Mouse (Mus musculus) neural tube, embryonic 13.5 days (tissue): ENCODE measurements around the gene Vmn2r90. TPM values are rescaled to one million over a fixed set of nuclear protein-coding genes. Genes with fewer than 3 reads are reported as not detected.
"Not testable (repeated sequence)": the region's sequence is repeated elsewhere in the genome, so short reads cannot be mapped to it uniquely, and the experiment has no call there.

Experiments
- ATAC-seq: fragments of 200-750 bp; cut with Nextera tagmentation; 2 replicates; pipeline ENCODE4 v1.8.0; 2017; ENCODE audit warnings: low read depth, mild to moderate bottlenecking, moderate TSS enrichment, moderate library complexity
- H3K27ac ChIP-seq: fragments of 300-500 bp; sonication (generic); replicated peaks from 2 replicates; pipeline ENCODE4 v1.5.1; 2015; ENCODE audit warnings: moderate library complexity, mild to moderate bottlenecking, inconsistent platforms
- H3K27me3 ChIP-seq: fragments of 300-500 bp; sonication (generic); 2 replicates; pipeline ENCODE4 v1.6.1; 2015; ENCODE audit warnings: mild to moderate bottlenecking, inconsistent platforms
- H3K36me3 ChIP-seq: fragments of 300-500 bp; sonication (generic); 2 replicates; pipeline ENCODE4 v1.6.1; 2015; ENCODE audit warnings: mild to moderate bottlenecking, inconsistent platforms
- H3K4me1 ChIP-seq: fragments of 300-500 bp; sonication (generic); replicated peaks from 2 replicates; pipeline ENCODE4 v1.6.1; 2015; ENCODE audit warnings: inconsistent platforms
- H3K4me2 ChIP-seq: fragments of 300-500 bp; sonication (generic); 2 replicates; pipeline ENCODE4 v1.6.1; 2015; ENCODE audit warnings: inconsistent platforms, mild to moderate bottlenecking, moderate library complexity
- H3K4me3 ChIP-seq: fragments of 300-500 bp; sonication (generic); 2 replicates; pipeline ENCODE4 v1.5.1; 2015; ENCODE audit warnings: mild to moderate bottlenecking, inconsistent platforms
- H3K9ac ChIP-seq: fragments of 300-500 bp; sonication (generic); 2 replicates; pipeline ENCODE4 v1.6.1; 2015; ENCODE audit warnings: moderate library complexity, mild to moderate bottlenecking, inconsistent platforms
- H3K9me3 ChIP-seq: fragments of 300-500 bp; sonication (generic); 2 replicates; pipeline ENCODE4 v1.6.1; 2016; ENCODE audit warnings: inconsistent platforms
- WGBS: fragments of 180-500 bp; shearing (Covaris S2); methylation state at CpG from one replicate; pipeline ENCODE4 v1.1.7; 2015; 5-methylcytosine and 5-hydroxymethylcytosine counted together
- polyA plus RNA-seq: library from polyadenylated mRNA; unstranded; fragments of >200 nt; fragmentation: Nextera tagmentation; extraction: Ambion mirVana; gene quantifications from 2 replicates; pipeline ENCODE4 v1.2.1, GENCODE M21; 2015

Gene Vmn2r90
- polyA plus RNA-seq = not detected in 2 replicates

DNA sequence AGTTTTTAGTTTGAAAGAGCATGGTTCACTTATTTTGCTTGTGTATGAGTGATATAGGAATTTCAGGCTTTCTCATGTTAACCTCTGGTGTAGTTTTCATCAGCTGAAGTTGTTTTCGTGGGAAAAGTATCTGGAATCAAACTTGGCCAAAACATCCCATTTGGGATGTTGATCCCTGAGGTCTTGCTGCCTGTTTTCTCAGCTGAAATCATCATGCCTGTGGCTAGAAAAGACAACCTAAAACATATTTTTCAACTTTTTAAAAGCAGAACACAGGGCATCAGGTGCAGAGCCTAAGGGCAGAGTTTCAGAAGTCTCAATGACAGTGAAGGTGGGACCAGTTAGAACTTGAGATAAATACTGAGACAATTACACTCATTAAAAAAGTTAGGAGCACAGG, at the start of gene Vmn2r90:
Vmn2r90 (plus strand) TSS at position 301 of the 400 bp plus-strand sequence.
- Histone ChIP-seq H3K9me3 (peaks cover 3% of the 10 kb centered on the region; the same call in 1 of the 2 replicates), H3K27me3 (no peaks in the 10 kb centered on the region), H3K36me3 (no peaks in the 10 kb centered on the region), H3K4me3 (no peak within 1 kb of the TSS), H3K4me2 (no peak within 1 kb of the TSS), H3K4me1 (no peaks in the 10 kb centered on the region), H3K27ac (no peak within 1 kb of the TSS), H3K9ac (no peak within 1 kb of the TSS)
- 72% methylated on average over 1 of the region's 1 CpGs for WGBS
- ATAC-seq = no peak

DNA sequence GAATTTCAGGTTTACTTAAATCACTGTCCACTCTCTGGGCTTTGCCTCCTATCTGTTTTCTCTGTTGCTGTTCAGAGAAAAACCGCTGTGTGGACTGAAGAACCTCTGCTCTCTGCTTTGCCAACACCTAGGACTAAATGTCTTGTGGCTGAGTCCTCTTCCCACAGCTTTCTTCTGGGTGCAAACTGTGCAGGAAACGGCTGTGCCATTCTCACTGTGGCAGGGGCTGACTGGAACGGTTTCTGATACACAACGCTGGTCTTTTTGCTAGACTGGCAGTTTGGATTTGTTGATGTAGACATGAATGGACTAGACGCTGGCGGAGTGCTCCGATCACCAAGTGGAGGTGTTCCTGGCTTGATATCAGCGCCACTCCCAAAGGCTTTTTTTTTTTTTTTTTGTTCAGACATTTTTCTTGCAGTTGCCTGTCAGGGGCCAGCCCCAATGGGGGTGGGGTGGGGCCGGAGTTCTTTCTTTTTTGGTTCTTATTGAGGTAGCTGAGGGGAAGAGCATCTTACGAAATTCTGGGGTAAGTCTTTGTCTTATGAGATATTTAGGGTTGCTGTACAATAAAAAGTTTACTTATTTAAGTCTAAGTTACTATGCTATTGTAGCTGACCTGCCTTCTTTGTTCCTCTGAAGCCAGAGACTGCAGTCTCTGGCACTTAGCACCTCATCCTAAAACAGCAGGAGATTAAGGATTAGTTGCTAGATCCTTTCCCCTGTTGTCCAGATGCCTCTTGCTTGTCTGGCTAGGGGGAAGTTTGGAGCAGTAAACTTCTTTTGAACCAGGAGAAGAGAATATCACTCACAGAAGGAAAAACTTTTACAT, 48.3 kb upstream of the Vmn2r90 start:
- no peaks in the 10 kb centered on the region; the same call in 1 of the 2 replicates for H3K4me1 ChIP-seq
- no peak overlapping the region for H3K4me3 ChIP-seq
- no peak overlapping the region for H3K9ac ChIP-seq
- no peaks in the 10 kb centered on the region for H3K9me3 ChIP-seq
- WGBS = 8% methylated on average over 10 of the region's 10 CpGs
- H3K27ac ChIP-seq = no peak overlapping the region
- no peaks in the 10 kb centered on the region for H3K27me3 ChIP-seq
- no peaks in the 10 kb centered on the region for H3K36me3 ChIP-seq
- H3K4me2 ChIP-seq = peak overlapping the region; percentile 25; the same call in 1 of the 2 replicates
- ATAC-seq = no peak

DNA sequence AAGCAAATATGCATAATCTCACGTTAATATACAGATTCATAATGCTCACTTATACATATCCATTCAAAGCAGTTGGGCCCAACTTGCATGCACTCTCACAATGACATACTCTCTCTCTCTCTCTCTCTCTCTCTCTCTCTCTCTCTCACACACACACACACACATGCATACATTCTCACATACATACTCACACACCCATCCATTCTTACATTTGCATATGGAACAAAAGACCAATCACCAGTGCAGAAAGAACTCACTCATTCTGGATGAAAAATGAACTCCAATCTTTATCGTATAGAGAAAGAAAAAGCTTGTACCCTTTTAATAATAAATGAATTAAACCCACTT, 47.7 kb upstream of the Vmn2r90 start:
- Histone ChIP-seq H3K36me3 (no peaks in the 10 kb centered on the region), H3K27ac (no peak overlapping the region), H3K27me3 (no peaks in the 10 kb centered on the region), H3K4me3 (no peak overlapping the region), H3K4me1 (no peaks in the 10 kb centered on the region; the same call in 1 of the 2 replicates), H3K9me3 (no peaks in the 10 kb centered on the region), H3K4me2 (no peak overlapping the region), H3K9ac (no peak overlapping the region)
- no peak for ATAC-seq
- 23% methylated on average over 2 of the region's 2 CpGs for WGBS

DNA sequence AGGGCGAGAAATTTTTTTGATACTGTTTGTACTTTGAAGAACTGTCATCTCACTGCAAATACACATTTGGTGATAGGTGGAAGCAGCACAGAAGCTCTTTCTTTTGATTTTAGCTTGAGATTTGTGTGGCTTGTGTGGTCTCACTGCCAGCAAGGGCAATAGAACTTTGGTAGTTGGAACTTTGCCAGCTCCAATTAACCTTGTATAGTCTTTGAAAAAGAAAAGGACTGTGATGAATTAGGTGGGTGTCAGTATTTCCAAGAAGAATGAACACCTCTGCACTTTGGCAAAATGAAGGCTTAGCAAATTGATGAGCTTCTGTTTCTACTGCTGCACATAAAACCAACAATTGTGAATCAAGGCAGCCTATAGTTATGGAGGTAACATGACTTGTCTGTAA, 24.8 kb upstream of the Vmn2r90 start:
- ATAC-seq = no peak
- 84% methylated on average over 1 of the region's 1 CpGs for WGBS
- Histone ChIP-seq H3K4me3 (no peak overlapping the region), H3K4me1 (no peaks in the 10 kb centered on the region), H3K27me3 (no peaks in the 10 kb centered on the region), H3K4me2 (no peak overlapping the region), H3K36me3 (no peaks in the 10 kb centered on the region), H3K27ac (no peak overlapping the region), H3K9ac (no peak overlapping the region), H3K9me3 (no peaks in the 10 kb centered on the region)

- H3K36me3 ChIP-seq = no peaks in the 10 kb centered on the region
- no peak overlapping the region for H3K4me3 ChIP-seq
- 58% methylated on average over 2 of the region's 2 CpGs for WGBS
- ATAC-seq = no peak
- no peak overlapping the region for H3K4me2 ChIP-seq
- H3K27me3 ChIP-seq = no peaks in the 10 kb centered on the region
- H3K9ac ChIP-seq = no peak overlapping the region
- H3K9me3 ChIP-seq = no peaks in the 10 kb centered on the region
- no peaks in the 10 kb centered on the region for H3K4me1 ChIP-seq
- no peak overlapping the region for H3K27ac ChIP-seq
Measured at GRCm38 (mm10) chr17:17690659-17691058, 12.9 kb upstream of the Vmn2r90 start.

- not testable (repeated sequence) for H3K4me1 ChIP-seq, H3K4me3 ChIP-seq, H3K9ac ChIP-seq, H3K4me2 ChIP-seq, H3K27ac ChIP-seq, H3K36me3 ChIP-seq, H3K9me3 ChIP-seq, H3K27me3 ChIP-seq, ATAC-seq
- WGBS = 86% methylated on average over 4 of the region's 4 CpGs
Measured at GRCm38 (mm10) chr17:17732396-17732795, 28.8 kb downstream of the Vmn2r90 start.

DNA sequence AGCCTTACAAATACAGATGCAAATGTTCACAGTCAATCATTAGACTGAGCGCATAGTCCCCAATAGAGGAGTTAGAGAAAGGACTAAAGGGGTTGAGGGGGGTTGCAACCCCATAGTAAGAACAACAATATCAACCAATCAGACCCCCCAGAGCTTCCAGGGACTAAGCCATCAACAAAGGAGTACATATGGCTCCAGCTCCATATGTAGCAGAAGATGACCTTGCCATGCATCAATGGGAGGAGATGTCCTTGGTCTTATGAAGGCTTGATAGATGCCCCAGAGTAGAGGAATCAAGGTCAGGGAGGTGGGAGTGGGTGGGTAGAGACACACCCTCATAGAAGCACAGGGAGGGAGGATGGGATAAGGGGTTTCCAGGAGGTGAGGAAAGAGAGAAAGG, 35.1 kb downstream of the Vmn2r90 start:
- Histone ChIP-seq H3K27ac (no peak overlapping the region), H3K9me3 (no peaks in the 10 kb centered on the region), H3K36me3 (no peaks in the 10 kb centered on the region), H3K4me3 (no peak overlapping the region), H3K4me2 (no peak overlapping the region), H3K27me3 (no peaks in the 10 kb centered on the region), H3K9ac (no peak overlapping the region), H3K4me1 (no peaks in the 10 kb centered on the region)
- no peak for ATAC-seq
- WGBS = 92% methylated on average over 1 of the region's 1 CpGs

DNA sequence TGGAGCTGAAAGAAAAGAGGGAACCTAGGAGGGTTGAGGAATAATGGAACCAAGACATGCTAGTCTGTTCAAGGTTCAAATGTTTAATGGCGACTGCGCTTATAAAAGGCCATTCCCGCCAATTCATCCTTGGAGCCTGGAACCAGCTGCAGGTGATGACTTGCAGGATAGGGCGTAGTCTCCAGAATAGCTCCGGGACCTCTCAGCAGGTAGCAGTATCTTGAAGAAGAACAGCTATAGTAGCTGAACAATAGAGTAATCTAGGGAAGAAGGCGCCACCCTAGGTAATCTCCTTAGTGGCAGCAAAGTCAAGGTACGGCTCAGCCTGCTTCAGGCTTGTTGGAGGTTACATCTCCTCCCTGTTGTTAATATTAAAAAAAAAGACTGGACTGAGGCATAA, 35.8 kb downstream of the Vmn2r90 start:
- not testable (repeated sequence) for H3K9ac ChIP-seq, H3K4me2 ChIP-seq, H3K4me1 ChIP-seq, H3K27ac ChIP-seq, H3K27me3 ChIP-seq, H3K4me3 ChIP-seq, H3K9me3 ChIP-seq, H3K36me3 ChIP-seq, ATAC-seq
- 94% methylated on average over 7 of the region's 7 CpGs for WGBS

- H3K4me3 ChIP-seq, ATAC-seq, H3K9me3 ChIP-seq, H3K9ac ChIP-seq, H3K4me2 ChIP-seq, H3K36me3 ChIP-seq, H3K27ac ChIP-seq, H3K4me1 ChIP-seq, H3K27me3 ChIP-seq: not testable (repeated sequence)
- 74% methylated on average over 5 of the region's 5 CpGs for WGBS
Measured at GRCm38 (mm10) chr17:17739936-17740335, 36.4 kb downstream of the Vmn2r90 start.

- not testable (repeated sequence) for H3K4me1 ChIP-seq, H3K27ac ChIP-seq, H3K4me2 ChIP-seq, H3K36me3 ChIP-seq, H3K9ac ChIP-seq, ATAC-seq, H3K9me3 ChIP-seq, H3K27me3 ChIP-seq, H3K4me3 ChIP-seq
Measured at GRCm38 (mm10) chr17:17741516-17741915, 38.0 kb downstream of the Vmn2r90 start.

DNA sequence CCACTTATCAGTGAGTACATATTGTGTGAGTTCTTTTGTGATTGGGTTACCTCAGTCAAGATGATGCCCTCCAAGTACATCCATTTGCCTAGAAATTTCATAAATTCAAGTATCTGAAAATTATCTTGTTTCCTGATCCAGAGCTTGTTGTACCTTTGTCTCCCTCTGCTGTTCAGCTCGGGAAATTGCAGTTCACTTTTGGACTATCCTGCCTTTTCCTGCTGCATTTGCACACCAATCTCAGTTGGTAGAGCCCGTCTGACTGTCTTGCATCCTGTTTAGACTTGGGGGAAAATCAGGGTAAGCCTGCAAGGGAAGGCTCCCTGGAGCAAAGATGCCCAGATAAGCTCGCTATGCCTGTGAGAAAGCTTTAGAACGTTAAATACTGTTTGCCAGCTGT, 45.8 kb downstream of the Vmn2r90 start:
- not testable (repeated sequence) for H3K9me3 ChIP-seq, H3K9ac ChIP-seq, H3K4me1 ChIP-seq, H3K27ac ChIP-seq, H3K27me3 ChIP-seq, H3K4me3 ChIP-seq, H3K4me2 ChIP-seq, ATAC-seq, H3K36me3 ChIP-seq
- WGBS = 14% methylated on average over 4 of the region's 4 CpGs

DNA sequence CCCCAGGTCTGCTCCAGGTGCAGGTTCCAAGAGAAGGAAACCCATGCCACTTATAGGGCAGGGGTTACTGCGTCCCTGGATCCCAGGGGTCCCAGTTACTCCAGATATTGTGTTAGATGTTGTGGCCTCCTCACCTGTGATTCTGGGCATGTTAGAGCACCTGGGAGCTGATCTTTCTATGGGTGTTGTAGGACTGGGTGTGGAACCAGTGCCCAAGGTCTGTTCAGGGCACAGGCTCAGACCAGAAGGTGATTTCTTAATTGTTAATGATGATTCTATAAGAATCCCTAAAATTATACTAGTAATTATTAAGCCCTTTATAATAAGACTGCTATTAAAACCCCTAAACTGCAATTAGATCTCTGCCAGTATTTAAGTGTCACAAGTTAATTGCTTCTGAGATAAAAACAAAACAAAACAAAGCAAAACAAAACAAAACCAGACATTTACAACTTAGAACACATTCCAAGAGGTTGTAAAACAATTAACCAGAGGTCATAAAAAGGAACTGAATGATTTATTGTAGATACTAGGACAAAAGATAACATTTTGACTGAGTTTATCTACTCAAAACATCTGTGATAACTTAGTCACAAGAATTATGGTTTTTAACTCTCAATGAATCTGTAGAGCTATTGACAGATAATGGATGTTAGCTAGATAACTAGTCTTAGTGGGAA, 59.2 kb downstream of the Vmn2r90 start:
- no peak for ATAC-seq
- 56% methylated on average over 1 of the region's 1 CpGs for WGBS
- H3K27ac ChIP-seq = no peak overlapping the region
- H3K9ac ChIP-seq = no peak overlapping the region
- H3K36me3 ChIP-seq = no peaks in the 10 kb centered on the region
- H3K27me3 ChIP-seq = peaks cover 3% of the 10 kb centered on the region; the same call in 1 of the 2 replicates
- no peaks in the 10 kb centered on the region for H3K4me1 ChIP-seq
- no peak overlapping the region for H3K4me2 ChIP-seq
- H3K4me3 ChIP-seq = no peak overlapping the region
- H3K9me3 ChIP-seq = no peaks in the 10 kb centered on the region
